Mouse (Mus musculus) cerebellum, adult 2 months (tissue): ENCODE measurements around the gene Oip5.

Source experiments
- CTCF ChIP-seq: fragments of 200-500 bp; IDR thresholded peaks from 2 replicates; pipeline ENCODE4 v1.5.1; 2011; ENCODE audit warnings: low read depth, mild to moderate bottlenecking, control low read depth, low read length, moderate library complexity, borderline replicate concordance; ENCODE audit not compliant: insufficient read depth
- POLR2A ChIP-seq: fragments of 200-500 bp; IDR thresholded peaks from 2 replicates; pipeline ENCODE4 v1.6.1; 2011; ENCODE audit warnings: low read length, control low read depth, borderline replicate concordance; ENCODE audit not compliant: insufficient read depth

DNA sequence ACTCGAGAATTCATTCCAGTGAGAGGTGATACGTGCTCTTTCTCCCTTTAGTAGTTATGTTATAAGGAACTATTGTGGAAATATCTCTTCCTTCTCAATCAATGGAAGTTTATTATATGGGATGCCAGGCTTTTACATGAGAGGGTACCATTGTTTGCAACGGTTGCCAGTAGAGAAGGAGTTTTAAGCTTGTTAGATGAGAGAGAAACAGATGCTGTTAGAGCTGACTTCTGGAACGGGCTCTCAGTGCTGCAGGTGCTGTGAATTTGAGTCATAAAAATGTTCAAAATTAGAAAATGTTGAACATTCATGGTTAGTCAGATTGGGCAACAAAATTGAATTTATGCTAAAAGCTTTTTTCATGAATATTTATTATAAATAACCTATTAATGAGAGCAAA is 17.2 kb downstream of the Oip5 start:
- no peak for TF ChIP-seq POLR2A
- TF ChIP-seq CTCF = no peak
